Mouse (Mus musculus) brain, adult 2 months (tissue): ENCODE data around the gene Ccdc189.

Experiments
- DNase-seq: peaks from one replicate; pipeline ENCODE4 v3.0.0; 2011; ENCODE audit warnings: low read depth, low spot score

Gene Ccdc189

GRCm38 (mm10) chr7:127592575-127592974 lies 4.2 kb upstream of the Ccdc189 start:
- DNase-seq: no peak

- no peak for DNase-seq
Observed at GRCm38 (mm10) chr7:127591108-127591507, 2.7 kb upstream of the Ccdc189 start.

- DNase-seq: no peak
Observed at GRCm38 (mm10) chr7:127589637-127590036, 1.2 kb upstream of the Ccdc189 start.

DNA sequence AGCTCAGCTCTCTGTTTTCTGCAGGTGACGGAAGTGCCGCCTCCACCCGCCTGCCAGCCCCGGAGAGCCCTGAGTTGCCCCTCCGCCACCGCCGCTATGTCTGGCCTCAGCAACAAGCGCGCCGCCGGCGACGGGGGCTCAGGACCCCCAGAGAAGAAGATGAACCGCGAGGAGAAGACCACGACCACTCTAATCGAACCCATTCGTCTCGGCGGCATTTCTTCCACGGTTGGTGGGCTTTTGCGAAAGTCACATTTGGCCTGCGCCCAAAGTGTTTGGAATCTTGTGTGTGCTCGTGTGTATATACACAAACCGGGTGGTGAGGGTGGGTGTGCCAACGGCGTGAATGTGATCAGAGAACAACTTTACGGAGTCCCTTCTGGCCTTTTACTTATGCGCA lies 506 bp upstream of the Ccdc189 start:
- no peak for DNase-seq

DNA sequence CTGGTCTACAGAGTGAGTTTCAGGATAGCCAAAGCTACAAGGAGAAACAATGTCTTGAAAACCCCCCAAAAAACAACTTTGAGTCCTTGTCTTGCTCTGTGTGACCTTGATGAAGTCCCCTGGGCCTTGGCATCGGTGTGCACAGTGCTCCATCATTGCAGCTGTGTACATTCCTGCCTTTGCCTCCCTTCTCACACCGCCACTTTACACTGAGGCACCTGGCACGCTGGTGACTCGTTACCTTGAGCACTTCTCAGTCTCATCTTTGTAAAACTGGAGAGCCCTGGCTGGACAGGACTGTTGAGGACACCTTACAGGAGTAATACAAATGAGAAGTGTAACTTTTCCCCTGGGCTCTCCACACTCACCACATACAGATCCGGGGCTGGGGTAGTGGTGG lies 1.2 kb downstream of the Ccdc189 start:
- no peak for DNase-seq

- DNase-seq: no peak
Observed at GRCm38 (mm10) chr7:127586149-127586548, 2.2 kb downstream of the Ccdc189 start.

DNA sequence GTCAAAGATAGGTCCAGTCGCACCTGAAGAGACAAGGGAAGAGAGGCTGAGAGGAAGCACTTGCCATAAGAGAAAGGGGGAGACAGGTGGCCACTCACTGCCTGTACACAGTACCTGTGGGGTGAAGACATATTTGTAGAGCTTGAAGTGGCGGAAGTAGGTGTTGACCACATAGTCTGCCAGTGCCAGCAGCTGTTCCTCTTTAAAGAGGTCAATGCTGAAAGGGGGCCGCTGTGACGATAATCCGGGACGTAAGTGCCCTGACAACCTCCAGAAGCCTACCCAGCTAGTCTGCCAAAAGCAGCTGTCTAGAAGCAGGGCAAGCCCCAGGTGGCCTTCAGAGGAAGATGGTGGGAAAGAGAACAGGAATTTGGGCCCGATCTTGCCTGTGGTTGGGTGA lies 3.4 kb downstream of the Ccdc189 start:
- DNase-seq: no peak

GRCm38 (mm10) chr7:127583260-127583659 lies 5.1 kb downstream of the Ccdc189 start:
- no peak for DNase-seq

DNA sequence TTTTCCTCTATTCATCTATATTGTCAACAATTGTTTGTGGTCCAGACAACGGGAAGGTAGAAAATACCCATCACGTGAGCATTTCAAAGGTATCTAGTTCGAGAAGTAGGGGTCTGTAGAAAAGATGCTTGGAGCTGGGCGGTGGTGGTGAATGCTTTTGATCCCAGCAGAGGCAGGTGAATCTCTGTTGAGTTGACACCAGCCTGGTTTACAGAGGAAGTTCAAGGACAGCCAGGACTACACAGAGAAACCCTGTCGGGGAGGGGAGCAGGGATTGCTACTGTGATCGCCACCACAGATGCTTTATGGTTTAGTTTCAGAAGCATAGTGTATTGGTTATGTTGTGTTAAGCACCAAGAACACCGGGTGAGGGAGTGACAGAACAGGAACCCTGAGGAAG lies 14.3 kb downstream of the Ccdc189 start:
- DNase-seq: no peak

GRCm38 (mm10) chr7:127573503-127574008 lies 14.8 kb downstream of the Ccdc189 start:
- DNase-seq: peak; percentile 25

DNA sequence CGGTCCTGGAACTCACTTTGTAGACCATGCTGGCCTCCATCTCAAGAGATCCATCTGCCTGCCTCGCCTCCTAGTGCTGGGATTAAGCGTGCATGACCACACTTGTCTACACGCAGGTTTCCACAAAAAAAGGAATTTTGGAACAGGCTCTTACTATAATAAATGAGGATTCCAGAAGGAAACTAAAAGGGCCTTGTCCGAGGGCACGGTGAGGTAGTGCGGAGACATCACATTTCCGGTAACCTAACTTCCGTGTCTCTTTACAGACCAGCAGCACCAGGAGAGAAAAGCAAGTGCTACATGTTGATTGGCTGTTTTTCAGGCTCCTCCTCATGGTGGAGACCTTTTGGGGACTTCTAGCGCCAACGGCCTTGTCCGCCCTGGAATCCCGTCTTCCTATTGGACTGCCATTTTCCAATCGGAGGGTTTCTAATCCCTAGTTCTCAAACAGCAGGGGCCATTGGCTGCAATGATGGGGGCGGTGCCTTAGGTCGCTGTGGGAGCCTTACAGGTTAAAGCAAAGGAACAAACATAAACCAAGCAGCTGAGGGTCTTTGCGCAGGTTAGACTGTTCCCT lies 15.4 kb downstream of the Ccdc189 start, which contains the start of gene Phkg2:
Gene Phkg2, plus strand, starts transcription at position 446 of the 577 bp plus-strand sequence.
- peak; percentile 100 for DNase-seq

- peak; percentile 98 for DNase-seq
Observed at GRCm38 (mm10) chr7:127564381-127565150, 23.8 kb downstream of the Ccdc189 start.

GRCm38 (mm10) chr7:127561340-127561858 lies 27.0 kb downstream of the Ccdc189 start, which contains the start of gene Tmem265:
TSS of gene Tmem265 (plus strand) at chr7:127561390.
- no peak for DNase-seq

DNA sequence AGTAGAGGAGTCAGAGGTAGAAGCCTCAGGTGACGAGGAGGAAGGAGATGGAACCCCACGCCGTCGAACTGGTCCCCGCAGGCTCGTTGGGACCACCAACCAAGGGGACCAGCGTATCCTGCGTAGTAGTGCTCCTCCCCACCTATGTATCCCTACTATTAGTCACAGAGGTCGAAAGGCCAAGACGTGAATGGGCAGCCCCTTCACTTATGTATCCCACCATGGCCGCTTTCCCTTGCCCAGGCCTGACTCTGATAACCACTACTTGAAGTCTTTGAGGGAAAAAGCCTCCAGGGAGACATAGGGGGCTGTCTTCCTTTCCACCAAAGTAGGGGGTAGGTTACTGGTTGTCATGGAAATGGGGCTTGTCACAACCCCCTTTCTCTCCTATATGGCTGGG lies 27.8 kb downstream of the Ccdc189 start:
- no peak for DNase-seq

- no peak for DNase-seq
Observed at GRCm38 (mm10) chr7:127551558-127551957, 36.8 kb downstream of the Ccdc189 start.

DNA sequence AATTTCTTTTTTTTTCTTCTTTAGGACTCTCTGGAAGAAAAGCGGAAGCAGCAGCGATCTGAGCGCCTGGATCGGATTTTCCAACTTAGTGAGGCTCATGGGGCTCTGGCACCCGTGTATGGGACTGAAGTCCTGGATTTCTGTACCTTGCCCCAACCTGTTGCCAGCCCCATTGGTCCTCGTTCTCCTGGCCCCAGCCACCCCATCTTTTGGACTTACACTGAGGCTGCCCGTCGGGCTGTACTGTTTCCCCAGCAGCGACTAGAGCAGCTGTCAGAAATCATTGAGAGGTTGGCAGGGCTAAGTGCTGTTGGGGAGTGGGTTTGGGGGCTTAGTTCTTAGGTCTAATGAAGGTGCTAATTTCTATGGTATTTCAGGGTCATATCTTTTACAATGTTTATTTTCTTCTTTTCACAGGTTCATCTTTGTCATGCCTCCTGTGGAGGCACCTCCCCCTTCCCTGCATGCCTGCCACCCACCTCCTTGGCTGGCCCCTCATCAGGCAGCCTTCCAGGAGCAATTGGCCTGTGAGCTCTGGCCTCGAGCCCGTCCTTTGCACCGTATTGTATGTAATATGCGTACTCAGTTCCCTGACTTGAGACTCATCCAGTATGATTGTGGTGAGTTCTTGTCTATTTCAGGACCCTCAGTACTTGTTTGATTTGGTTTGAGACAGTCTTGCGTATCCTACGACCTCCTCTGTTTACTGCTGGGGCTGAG lies 39.1 kb downstream of the Ccdc189 start:
- peak; percentile 78 for DNase-seq

- DNase-seq: peak; percentile 60
Observed at GRCm38 (mm10) chr7:127541671-127542070, 46.7 kb downstream of the Ccdc189 start.
